Mouse (Mus musculus) kidney, adult 2 months (tissue): ENCODE measurements around the gene Col19a1. TPM values are rescaled to one million over a fixed set of nuclear protein-coding genes. Genes with fewer than 3 reads are reported as not detected.
A peak's percentile ranks its signal among the peaks of the same experiment; 100 is the strongest.
"Not testable (repeated sequence)": the region's sequence is repeated elsewhere in the genome, so short reads cannot be mapped to it uniquely, and the experiment has no call there.

Experiments used
- DNase-seq: peaks from one replicate; pipeline ENCODE4 v3.0.0; 2021
- H3K27ac ChIP-seq: fragments of 200-500 bp; 2 replicates; pipeline ENCODE4 v1.5.1; 2012; ENCODE audit warnings: low read depth, low read length, control low read depth, inconsistent platforms; ENCODE audit not compliant: insufficient read depth
- H3K27me3 ChIP-seq: fragments of 200-500 bp; replicated peaks from 2 replicates; pipeline ENCODE4 v1.6.1; 2012; ENCODE audit warnings: mild to moderate bottlenecking, moderate library complexity, low read length, inconsistent platforms; ENCODE audit not compliant: control insufficient read depth, insufficient read depth
- H3K36me3 ChIP-seq: fragments of 200-500 bp; 2 replicates; pipeline ENCODE4 v1.6.1; 2012; ENCODE audit warnings: mild to moderate bottlenecking, moderate library complexity, low read length, inconsistent platforms; ENCODE audit not compliant: control insufficient read depth, insufficient read depth
- H3K4me1 ChIP-seq: fragments of 200-500 bp; 2 replicates; pipeline ENCODE4 v1.6.1; 2011; ENCODE audit warnings: low read length; ENCODE audit not compliant: control insufficient read depth, insufficient read depth
- H3K4me3 ChIP-seq: fragments of 200-500 bp; 2 replicates; pipeline ENCODE4 v1.5.1; 2011; ENCODE audit warnings: mild to moderate bottlenecking, low read depth, low read length, control low read depth; ENCODE audit not compliant: insufficient read depth
- CTCF ChIP-seq: fragments of 200-500 bp; conservative IDR thresholded peaks from 2 replicates; pipeline ENCODE4 v1.5.1; 2011; ENCODE audit warnings: low read depth, mild to moderate bottlenecking, control low read depth, low read length, moderate library complexity, mixed read lengths; ENCODE audit not compliant: insufficient read depth, insufficient read length
- POLR2A ChIP-seq: fragments of 200-500 bp; IDR thresholded peaks from one replicate; pipeline ENCODE4 v1.6.1; 2011; ENCODE audit warnings: low read depth, low read length, control low read depth
- WGBS: fragments of 180-500 bp; shearing (Covaris S2); methylation state at CpG from one replicate; pipeline ENCODE4 v1.1.7; 2018; 5-methylcytosine and 5-hydroxymethylcytosine counted together
- polyA plus RNA-seq: library from polyadenylated mRNA; depleted of rRNA; stranded (reverse); fragments of >200 nt; gene quantifications from 2 replicates; pipeline ENCODE4 v1.2.3, GENCODE M21; 2012; rRNA removed

Col19a1 gene
- 0.03 and 0.10 TPM in 2 replicates for polyA plus RNA-seq

GRCm38 (mm10) chr1:24587141-24587541 is at the start of gene Col19a1:
Gene Col19a1 (minus strand): TSS chr1:24587472.
- WGBS = 3% methylated on average over 22 of the region's 22 CpGs
- TF ChIP-seq POLR2A (no peak), CTCF (no peak)
- Histone ChIP-seq H3K4me1 (no peaks in the 10 kb centered on the region), H3K36me3 (no peaks in the 10 kb centered on the region), H3K4me3 (no peak within 1 kb of the TSS), H3K27ac (no peak within 1 kb of the TSS), H3K27me3 (peaks cover 2% of the 10 kb centered on the region; the same call in 1 of the 2 replicates)
- DNase-seq = no peak

DNA sequence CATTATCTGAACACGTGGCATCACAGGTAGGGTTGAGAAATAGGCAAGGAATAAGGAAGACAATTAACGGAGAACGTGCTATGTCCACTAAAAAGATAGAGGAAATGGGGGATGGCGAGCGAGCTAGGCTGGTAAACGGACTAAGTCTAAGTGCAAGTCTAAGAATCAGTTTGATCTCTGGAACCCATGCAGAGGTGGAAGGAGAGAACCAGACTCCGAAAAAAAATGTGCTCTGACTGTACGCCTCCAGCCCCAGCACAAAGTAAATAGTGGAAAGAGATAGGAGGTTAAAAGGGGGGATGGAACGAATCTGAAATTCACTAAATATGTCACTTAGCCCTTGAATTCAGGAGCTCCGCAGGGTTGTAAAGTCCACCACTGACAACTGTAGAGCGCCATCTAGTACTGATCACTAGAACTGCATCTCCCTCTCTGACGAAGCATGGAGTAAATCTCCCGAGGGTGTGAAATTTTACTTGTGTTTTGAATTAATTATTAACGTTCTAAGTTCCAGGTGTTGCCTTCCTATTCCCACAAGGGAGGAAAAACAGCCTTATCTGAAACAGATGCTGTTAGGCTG is 46.4 kb upstream of the Col19a1 start:
- TF ChIP-seq POLR2A (no peak), CTCF (peak; percentile 35; the same call in 1 of the 2 replicates)
- H3K27ac ChIP-seq = no peak overlapping the region
- DNase-seq = peak; percentile 18
- 30% methylated on average over 14 of the region's 14 CpGs for WGBS
- H3K27me3 ChIP-seq = no peaks in the 10 kb centered on the region
- no peak overlapping the region for H3K4me3 ChIP-seq
- H3K4me1 ChIP-seq = no peaks in the 10 kb centered on the region
- no peaks in the 10 kb centered on the region for H3K36me3 ChIP-seq

DNA sequence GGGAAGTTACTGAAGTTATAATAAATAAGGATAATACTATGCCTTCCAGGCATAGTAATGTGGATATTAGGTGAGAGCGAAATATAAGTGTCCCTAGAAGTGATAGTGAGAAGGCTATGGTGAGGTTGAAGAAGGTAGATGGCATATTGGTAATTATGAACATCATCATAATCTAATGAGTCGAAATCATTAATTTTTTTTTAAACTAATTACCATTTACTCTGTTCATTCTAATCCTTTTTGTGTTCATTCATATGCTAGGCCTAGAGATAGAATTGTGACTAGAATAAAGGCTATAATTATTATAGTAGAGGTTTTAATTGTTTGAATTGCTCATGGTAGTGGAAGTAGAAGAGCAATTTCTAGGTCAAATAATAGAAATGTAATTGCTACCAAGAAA is 25.3 kb upstream of the Col19a1 start:
- not testable (repeated sequence) for H3K27me3 ChIP-seq, H3K36me3 ChIP-seq, H3K4me3 ChIP-seq, H3K27ac ChIP-seq, H3K4me1 ChIP-seq
- under 1% methylated on average over 2 of the region's 2 CpGs for WGBS
- peak; percentile 62 for DNase-seq

DNA sequence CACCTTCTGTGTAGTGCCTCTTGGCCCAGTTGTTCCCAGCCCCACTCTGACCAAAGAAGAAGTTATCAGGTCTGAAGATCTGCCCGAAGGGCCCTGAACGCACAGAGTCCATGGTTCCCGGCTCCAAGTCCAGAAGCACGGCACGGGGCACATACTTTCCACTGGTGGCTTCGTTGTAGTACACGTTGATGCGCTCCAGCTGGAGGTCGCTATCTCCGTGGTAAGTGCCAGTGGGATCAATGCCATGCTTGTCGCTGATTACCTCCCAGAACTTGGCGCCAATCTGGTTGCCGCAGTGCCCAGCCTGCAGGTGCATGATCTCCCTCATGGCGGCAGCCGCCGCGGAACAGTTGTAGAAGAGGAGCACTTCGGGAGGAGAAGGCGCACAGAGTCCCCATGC is 7.8 kb upstream of the Col19a1 start:
- Histone ChIP-seq H3K27me3 (peaks cover 2% of the 10 kb centered on the region; the same call in 1 of the 2 replicates), H3K27ac (no peak overlapping the region), H3K36me3 (no peaks in the 10 kb centered on the region), H3K4me1 (no peaks in the 10 kb centered on the region), H3K4me3 (no peak overlapping the region)
- no peak for DNase-seq
- TF ChIP-seq CTCF (no peak), POLR2A (no peak)
- WGBS = 97% methylated on average over 19 of the region's 19 CpGs

GRCm38 (mm10) chr1:24586370-24587140 is 717 bp downstream of the Col19a1 start:
- Histone ChIP-seq H3K27ac (no peak overlapping the region), H3K4me1 (no peaks in the 10 kb centered on the region), H3K4me3 (no peak overlapping the region), H3K36me3 (no peaks in the 10 kb centered on the region), H3K27me3 (peaks cover 2% of the 10 kb centered on the region; the same call in 1 of the 2 replicates)
- peak; percentile 2 for DNase-seq
- WGBS = 1% methylated on average over 72 of the region's 72 CpGs
- TF ChIP-seq POLR2A = no peak

- Histone ChIP-seq H3K36me3 (no peaks in the 10 kb centered on the region), H3K27ac (no peak overlapping the region), H3K4me3 (no peak overlapping the region), H3K27me3 (no peaks in the 10 kb centered on the region), H3K4me1 (no peaks in the 10 kb centered on the region)
- DNase-seq = no peak
- TF ChIP-seq CTCF = no peak
- no peak for TF ChIP-seq POLR2A
- 68% methylated on average over 8 of the region's 8 CpGs for WGBS
Observed at GRCm38 (mm10) chr1:24572602-24573001, 14.7 kb downstream of the Col19a1 start.

- H3K27me3 ChIP-seq = no peaks in the 10 kb centered on the region; the same call in 1 of the 2 replicates
- TF ChIP-seq POLR2A (no peak), CTCF (no peak)
- 40% methylated on average over 2 of the region's 2 CpGs for WGBS
- DNase-seq = no peak
- H3K4me3 ChIP-seq = no peak overlapping the region
- no peaks in the 10 kb centered on the region for H3K4me1 ChIP-seq
- no peak overlapping the region for H3K27ac ChIP-seq
- H3K36me3 ChIP-seq = no peaks in the 10 kb centered on the region
Observed at GRCm38 (mm10) chr1:24564113-24564512, 23.2 kb downstream of the Col19a1 start.
